Mouse (Mus musculus) cerebellum, adult 2 months (tissue): ENCODE measurements around the gene Dact3.

Source experiments
- CTCF ChIP-seq: fragments of 200-500 bp; IDR thresholded peaks from 2 replicates; pipeline ENCODE4 v1.5.1; 2011; ENCODE audit warnings: low read depth, mild to moderate bottlenecking, control low read depth, low read length, moderate library complexity, borderline replicate concordance; ENCODE audit not compliant: insufficient read depth
- POLR2A ChIP-seq: fragments of 200-500 bp; IDR thresholded peaks from 2 replicates; pipeline ENCODE4 v1.6.1; 2011; ENCODE audit warnings: low read length, control low read depth, borderline replicate concordance; ENCODE audit not compliant: insufficient read depth

- no peak for TF ChIP-seq POLR2A
- no peak for TF ChIP-seq CTCF
Observed at GRCm38 (mm10) chr7:16845072-16845819, 29.9 kb upstream of the Dact3 start.
